Mouse (Mus musculus): ENCODE measurements around the gene Gm2030. TPM values are rescaled to one million over a fixed set of nuclear protein-coding genes. Genes with fewer than 3 reads are reported as not detected.
"Not testable (repeated sequence)": the region's sequence is repeated elsewhere in the genome, so short reads cannot be mapped to it uniquely, and the experiment has no call there.

Gene Gm2030
- not detected in 2 replicates for polyA plus RNA-seq (2014; fragmentation: Nextera tagmentation; extraction: Ambion mirVana)

DNA sequence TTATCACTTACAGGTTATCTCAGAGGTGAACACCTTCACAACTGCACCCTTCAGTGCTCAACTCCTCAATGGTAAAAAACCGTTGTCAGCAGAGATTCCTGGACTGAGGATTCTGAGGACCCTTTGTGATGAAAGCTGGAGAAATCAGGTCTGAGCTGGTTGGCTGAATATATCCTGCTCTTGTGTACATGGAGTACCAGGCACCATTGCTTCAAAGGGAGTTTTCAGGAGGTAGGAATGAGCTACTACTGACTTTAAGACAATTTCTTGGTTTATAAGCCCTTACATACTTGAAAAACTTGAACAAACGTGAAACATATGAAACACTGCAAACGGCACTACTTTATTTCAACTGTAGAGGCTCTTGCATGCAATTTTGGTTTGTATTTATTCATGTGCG lies at the start of gene Gm2030:
Gm2030 (minus strand) TSS at position 101 of the 400 bp plus-strand sequence.
- not testable (repeated sequence) for DNase-seq (ENCODE audit: low spot score); H3K9me3 ChIP-seq (ENCODE audit: control insufficient read depth, low read length); H3K4me2 ChIP-seq; H3K4me3 ChIP-seq (ENCODE audit: low read depth, low read length); H3K27me3 ChIP-seq (replicated peaks; ENCODE audit: control insufficient read depth, insufficient read depth, low read length); H3K9ac ChIP-seq (ENCODE audit: low read depth, low read length); H3K4me1 ChIP-seq (replicated peaks; ENCODE audit: control insufficient read depth, insufficient read depth, low read length); ATAC-seq (replicated peaks; ENCODE audit: low FRiP score); H3K27ac ChIP-seq (ENCODE audit: low read depth, low read length); H3K36me3 ChIP-seq (ENCODE audit: control insufficient read depth, insufficient read depth, low read length)
- 70% methylated on average over 3 of the region's 4 CpGs for WGBS

Other genes with a start within 250 kb of the Gm2030 start
- not detected in 2 replicates for gene Gm2012, start 78.7 kb downstream of the Gm2030 start, polyA plus RNA-seq (2014; fragmentation: Nextera tagmentation; extraction: Ambion mirVana)
- gene Slx, start 235.5 kb upstream of the Gm2030 start, polyA plus RNA-seq (2014; fragmentation: Nextera tagmentation; extraction: Ambion mirVana): not detected in 2 replicates